Mouse (Mus musculus): ENCODE results near the gene Rbl1.
"Not testable (repeated sequence)": the region's sequence is repeated elsewhere in the genome, so short reads cannot be mapped to it uniquely, and the experiment has no call there.

Rbl1 gene

DNA sequence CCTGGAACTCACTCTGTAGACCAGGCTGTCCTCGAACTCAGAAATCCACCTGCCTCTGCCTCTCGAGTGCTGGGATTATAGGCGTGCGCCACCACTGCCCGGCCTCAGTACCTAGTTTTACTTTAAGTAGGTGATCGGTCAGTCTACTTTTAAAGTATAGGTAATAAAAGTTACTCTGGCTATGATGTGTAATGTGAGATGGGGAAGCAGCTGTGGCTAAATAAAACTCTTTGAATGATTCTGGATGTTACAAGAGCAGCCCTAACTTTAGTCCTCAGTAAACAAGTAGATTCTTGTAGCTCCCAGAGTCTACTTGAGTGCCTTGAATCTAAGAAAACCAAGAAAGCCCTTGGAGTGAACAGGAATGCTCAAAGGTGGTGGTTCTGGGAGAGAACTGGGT is 31.4 kb downstream of the Rbl1 start:
- in situ Hi-C loops (cut with MboI, MseI) = no loop called here

DNA sequence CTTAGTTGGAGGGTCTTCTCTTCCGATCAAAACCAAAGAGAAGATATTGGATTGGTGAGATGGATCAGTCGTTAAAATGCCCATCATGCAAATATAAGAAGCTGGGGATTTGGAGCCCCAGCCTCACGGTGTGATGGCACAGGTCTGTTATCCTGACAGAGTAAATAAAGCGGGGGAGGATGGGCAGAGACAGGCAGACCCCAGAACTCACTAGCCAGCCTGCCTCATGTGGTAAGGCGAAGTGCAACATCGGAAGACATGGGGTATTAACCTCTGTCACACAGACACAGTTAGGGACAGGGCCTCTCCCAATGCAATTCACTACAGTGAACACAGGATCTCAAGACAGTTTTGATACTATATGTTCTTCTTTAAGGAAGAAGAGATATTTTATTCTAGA is 33.7 kb downstream of the Rbl1 start:
- in situ Hi-C loops (cut with MboI, MseI) = no loop called here

DNA sequence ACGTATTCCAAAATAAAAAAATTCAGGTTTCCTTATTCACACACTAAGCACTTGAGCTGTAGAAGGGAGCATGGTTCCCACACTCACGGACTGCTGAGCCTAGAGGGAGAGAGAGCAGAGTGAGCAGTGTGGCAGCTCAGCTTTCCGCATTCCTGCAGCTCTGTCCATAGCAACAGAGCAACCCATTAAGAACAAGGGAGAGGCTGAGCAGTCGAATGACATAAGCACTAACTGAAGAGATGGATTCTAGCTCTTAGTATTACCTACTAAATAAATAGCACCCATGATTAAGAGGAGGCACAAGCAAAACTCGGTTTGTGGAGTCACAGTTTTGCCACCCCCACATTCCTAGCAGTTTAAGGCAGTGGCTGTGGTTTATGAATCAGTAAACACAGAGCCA is 34.2 kb downstream of the Rbl1 start:
- in situ Hi-C loops (cut with MboI, MseI) = no loop called here

DNA sequence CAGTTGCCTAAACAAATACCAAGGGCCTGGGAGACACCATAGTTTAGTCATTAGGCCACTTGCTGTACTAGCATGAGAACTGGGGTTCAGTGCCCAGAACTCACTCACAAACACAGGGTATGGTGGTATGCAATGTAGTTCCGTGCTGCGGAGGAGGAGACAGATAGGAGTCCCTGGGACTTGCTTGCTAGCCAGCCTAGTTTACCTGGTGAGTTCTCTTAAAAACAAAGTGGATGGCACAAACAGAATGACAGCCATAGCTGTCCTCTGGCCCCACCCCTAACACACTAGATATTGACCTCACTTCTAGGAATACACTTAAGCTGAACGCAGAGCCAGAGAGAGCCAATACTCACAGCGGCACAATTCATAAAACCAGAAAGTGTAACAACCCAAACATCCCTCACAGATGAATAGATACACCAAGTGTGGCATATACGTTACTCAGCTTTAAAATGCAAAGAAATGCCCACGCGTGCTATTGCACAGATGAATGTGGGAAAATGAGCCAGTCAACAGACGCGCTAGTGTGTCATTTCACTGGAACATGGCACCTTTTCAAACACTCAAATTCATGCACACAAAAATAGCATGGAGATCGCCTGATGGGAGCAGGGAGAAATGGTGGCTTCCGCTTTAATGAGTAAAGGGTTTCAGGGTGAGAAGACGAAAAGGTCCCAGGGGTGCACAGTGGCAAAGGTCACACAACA is 37.8 kb downstream of the Rbl1 start:
- in situ Hi-C loops (cut with MboI, MseI) = no loop called here

DNA sequence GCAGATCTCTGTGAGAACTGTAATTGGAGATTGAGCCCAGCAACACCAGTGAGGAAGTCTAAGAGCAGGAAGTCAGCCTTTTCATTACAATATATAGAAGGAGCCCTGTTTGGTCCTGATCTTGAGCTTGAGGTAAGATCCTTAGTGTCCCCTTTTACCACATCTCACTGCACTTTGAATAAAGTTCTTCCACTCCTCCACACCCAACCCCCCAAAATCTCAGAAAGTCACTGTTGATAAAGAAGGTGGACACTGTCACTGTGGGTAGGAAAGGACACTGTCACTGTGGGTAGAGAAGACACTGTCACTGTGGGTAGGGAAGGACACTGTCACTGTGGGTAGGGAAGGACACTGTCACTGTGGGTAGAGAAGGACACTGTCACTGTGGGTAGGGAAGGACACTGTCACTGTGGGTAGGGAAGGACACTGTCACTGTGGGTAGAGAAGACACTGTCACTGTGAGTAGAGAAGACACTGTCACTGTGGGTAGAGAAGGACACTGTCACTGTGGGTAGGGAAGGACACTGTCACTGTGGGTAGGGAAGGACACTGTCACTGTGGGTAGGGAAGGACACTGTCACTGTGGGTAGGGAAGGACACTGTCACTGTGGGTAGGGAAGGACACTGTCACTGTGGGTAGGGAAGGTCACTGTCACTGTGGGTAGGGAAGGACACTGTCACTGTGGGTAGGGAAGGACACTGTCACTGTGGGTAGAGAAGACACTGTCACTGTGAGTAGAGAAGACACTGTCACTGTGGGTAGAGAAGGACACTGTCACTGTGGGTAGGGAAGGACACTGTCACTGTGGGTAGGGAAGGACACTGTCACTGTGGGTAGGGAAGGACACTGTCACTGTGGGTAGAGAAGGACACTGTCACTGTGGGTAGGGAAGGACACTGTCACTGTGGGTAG is 38.8 kb downstream of the Rbl1 start:
- in situ Hi-C loops (cut with MboI, MseI) = not testable (repeated sequence)

DNA sequence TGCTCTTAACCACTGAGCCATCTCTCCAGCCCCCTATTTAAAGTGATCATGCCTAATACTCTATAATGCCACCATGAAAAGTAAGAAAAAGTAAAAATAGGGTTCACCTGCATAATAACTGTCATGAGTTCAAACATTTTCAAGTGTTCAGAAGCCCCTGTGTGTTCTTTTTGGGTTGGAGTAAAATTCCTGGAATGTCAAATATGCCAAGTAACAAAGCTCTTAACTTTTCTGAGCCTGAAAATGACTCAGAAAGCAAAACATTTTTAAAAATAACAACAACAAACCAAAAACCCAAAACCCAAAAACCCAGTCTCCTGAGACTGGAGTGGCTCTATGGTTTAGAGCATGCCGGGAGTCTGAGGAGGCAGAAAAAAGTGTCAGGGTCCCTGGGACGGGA is 40.2 kb downstream of the Rbl1 start:
- in situ Hi-C loops (cut with MboI, MseI) = no loop called here

DNA sequence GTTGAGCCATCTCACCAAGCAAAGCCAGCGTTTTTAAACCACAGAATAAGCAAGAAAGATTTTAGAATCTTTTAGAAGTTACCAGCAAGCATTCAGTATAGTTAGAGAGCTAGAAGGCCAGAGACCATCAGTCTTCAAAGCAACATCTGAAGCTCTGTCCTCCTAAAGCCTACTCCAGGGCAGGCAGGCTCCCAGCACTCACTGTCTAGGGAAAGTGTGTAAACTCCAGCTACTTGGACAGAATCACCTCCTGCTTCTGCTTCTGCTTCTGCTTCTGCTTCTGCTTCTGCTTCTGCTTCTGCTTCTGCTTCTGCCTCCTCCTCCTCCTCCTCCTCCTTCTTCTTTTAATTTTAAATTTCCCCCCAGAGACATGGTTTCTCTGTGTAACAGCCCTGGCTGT is 48.3 kb downstream of the Rbl1 start:
- in situ Hi-C loops (cut with MboI, MseI) = no loop called here

DNA sequence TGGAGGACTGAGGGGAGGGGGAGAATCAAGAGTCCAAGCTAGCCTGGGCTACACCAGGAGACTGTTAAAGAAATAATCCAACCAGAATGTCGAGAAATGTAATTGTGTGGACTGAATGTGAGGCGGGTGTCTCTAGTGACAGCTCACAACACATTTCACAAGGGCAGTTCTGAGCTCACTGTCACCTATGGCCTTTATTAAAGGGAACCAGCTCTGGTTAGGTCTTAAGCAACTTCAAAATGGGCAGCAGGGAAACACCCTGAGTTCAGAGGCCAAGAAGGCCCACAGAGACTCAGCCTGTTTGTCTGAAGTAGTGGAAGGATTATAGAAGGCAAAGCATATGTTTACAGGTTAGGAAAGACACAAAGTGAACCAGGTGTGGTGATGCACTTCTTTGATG is 51.1 kb downstream of the Rbl1 start:
- in situ Hi-C loops (cut with MboI, MseI) = no loop called here

DNA sequence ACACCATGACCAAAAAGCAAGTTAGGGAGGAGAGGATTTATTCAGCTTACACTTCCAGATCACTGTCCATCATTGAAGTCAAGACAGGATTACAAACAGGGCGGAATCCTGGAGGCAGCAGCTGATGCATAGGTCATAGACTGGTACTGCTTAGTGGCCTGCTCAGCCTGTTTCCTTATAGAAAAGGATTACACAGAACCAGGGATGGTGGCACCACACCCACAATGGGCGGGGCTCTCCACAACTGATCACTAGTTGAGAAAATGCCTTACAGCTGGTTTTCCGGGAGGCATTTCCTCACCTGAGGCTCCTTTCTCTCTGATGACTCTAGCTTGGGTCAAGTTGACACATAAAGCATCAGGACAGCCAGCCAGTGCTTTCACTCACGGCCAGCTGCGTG is 55.9 kb downstream of the Rbl1 start:
- in situ Hi-C loops (cut with MboI, MseI) = no loop called here

DNA sequence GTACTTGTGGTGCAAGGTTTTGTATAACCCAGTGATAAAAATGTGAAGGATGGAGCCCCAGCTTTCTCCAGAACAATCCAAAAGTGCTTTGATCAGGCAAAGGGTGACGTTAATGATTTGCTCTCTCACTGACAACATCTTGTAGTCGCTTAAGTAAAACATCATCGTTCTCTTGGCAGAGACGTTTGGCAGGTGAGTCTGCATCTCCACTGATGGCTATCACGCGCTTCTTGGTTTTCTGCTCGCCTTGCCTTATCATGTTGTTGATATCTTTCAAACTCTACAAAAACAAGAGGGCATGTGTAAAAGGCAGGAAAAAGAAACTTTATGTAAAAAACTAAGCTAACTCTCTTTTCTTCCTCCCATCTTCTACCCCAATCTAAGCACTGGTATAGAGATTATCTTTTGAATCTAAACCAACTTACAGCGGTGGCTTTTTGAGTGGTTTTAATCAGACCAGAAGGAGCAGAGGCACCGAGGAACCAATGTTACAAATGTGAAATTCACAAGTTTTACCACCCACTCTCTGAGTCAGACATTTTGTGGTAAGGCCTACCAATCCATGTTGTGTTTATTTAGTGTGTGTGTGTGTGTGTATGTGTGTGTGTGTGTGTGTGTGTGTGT is 56.8 kb downstream of the Rbl1 start:
- in situ Hi-C loops (cut with MboI, MseI) = no loop called here

DNA sequence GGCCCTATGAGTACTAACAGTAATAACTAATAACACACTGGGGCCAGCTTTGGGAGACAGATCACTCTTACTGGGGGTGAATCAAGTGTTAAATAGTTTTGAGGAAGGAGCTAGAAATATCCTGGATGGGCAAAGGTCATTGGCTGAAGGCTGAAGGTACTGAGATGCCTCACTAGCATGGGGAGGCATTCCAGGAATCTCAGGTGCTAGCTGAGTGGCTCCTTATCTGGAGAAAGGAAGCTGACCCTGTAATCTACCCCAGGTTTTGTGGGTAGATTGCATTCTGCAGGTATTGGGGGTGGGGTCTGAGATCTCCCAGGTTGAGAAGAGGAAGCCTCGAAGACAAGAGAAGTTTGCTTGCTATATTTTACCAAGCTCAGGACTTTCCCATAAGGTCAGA is 59.2 kb downstream of the Rbl1 start:
- in situ Hi-C loops (cut with MboI, MseI) = no loop called here

DNA sequence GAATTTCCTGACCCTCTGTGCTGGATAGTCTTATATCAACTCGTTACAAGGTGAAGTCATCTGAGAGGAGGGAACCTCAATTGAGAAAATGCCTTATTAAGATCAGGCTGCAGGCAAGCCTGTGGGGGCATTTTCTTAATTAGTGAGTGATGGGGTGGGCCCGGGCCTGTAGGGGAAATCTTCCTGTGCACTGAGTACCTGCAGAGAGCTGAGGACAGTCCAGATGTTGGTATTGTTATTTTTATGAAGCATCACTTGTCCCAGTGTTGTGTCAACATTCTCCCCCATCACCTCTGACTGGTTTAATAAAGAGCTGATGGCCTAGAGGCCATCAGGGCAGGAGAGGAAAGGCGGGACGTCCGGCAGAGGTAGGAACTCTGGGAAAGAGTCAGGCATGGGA is 60.2 kb downstream of the Rbl1 start:
- in situ Hi-C loops (cut with MboI, MseI) = no loop called here

DNA sequence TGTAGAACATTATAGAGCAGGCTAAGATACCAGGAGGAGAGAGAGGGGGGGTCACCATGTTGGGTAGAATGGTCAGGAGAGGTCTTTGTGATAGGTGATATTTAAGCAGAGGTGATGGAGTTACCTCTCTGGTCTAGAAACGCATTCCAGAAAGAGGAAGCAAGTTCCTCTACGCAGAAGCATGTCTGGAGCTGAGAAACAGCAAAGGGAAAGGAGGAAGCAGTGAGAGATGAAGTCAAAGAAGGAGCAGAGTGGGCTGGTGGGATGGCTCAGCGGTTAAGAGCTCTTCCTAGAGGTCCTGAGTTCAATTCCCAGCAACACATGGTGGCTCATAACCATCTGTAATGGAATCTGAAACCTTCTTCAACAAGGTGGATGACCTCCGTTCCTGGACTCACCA is 62.4 kb downstream of the Rbl1 start:
- in situ Hi-C loops (cut with MboI, MseI) = no loop called here

DNA sequence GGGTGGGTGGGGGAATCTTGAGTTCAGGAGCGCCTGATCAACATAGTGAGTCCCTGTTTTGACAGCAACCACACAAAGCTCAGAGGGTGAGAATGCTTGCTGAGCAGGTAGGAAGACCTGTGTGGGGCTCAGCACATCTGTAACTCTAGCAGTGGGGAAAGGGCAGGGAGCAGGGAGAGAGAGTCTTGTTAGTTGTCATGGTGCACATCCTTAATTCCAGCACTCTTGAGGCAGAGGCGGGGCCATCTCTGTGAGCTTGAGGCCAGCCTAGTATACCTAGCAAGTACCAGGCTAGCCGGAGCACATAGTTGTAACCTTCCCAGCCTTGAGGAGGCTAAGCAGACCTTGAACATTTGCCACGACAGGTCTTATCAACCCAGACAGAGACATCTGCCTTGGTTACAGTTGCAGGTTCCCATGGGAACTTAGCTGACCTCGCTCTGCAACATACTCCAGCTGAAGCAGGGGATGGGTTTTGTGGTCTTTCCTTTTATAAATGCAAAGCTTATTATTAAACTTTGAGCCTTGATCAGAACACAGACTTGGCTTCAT is 65.0 kb downstream of the Rbl1 start:
- in situ Hi-C loops (cut with MboI, MseI) = no loop called here

DNA sequence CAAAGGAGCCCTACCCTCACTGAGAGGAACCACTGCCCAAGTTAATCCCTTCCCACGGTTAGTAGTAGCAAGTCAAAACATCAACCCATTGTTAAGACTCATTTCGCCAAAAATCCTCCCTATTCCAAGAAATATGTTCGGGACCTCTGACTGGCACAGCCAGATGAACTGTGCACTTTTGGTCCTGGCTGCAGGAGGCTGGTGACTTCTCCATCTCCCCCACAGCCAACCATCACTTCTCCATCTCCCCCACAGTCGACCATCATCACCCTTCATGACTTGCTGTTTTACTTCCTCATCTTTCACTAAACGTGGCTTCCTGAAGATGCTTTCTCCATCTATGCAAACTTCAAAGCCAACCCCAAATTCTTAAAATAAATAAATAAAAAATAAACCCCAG is 65.5 kb downstream of the Rbl1 start:
- in situ Hi-C loops (cut with MboI, MseI) = no loop called here

DNA sequence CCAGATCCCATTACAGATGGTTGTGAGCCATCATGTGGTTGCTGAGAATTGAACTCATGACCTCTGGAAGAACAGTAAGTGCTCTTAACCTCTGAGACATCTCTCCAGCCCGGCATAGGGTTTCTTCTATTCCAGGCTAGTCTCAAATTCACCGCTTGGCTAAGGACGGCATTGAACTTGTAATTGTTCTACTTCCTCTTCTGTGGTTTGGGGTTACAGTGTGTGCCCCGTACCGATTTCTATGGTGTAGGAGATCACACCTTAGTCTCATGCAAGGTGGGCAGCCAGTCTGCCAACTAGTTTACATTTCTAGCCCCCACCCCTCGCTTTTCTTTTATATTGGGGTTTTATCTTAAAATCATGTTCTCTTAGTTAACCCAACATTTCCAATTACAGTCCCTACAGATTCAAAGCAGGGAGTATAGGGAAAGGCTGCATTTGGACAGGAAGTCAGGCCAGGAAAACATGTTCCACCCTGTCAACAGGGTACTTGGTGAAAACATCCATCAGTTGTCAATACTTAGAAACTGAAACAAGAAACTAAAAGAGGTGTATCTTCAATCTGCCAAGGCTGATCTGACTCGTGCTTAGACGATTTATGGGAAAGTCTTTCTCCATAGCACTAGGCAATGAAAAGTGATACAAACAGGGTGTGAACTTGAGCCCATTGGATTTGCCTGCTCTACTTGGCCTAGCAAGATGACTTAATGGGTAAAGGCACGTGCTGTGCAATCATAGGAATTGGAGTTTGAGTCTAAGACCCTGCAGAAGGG is 66.2 kb downstream of the Rbl1 start:
- in situ Hi-C loops (cut with MboI, MseI) = no loop called here

DNA sequence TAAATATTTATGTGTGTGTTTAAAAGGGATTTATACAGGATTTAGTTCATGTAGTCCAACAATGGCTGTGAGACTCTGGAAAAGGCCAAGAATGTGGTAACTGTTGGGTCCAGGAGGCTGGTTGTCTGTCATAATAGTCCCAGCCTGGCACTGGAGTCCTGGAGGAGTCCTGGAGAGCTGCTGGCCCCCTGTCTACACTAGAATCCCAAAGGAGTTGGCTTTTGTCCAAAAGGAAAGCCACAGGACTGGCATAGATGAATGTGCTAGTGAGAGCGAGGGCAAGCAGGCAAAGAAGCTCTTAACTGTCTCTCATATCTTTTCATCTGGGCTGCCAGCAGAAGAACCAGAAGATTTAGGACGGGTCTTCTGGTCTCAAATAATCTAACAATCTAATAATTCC is 67.7 kb downstream of the Rbl1 start:
- in situ Hi-C loops (cut with MboI, MseI) = no loop called here

DNA sequence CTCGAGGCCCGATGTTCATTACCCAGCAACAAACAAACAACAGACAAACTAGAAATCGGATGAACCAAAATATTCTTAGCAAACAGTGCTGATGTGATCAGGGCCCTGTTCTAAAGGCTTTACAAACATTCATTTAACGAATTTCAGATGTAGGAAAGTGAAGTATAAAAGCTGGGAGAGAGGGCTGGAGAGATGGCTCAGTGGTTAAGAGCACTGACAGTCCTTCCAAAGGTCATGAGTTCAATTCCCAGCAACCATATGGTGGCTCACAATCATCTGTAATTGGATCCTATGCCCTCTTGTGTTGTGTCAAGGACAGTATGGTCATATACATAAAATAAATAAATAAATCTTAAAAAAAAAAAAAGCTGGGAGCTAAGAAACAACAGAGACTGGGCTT is 68.2 kb downstream of the Rbl1 start:
- in situ Hi-C loops (cut with MboI, MseI) = no loop called here

DNA sequence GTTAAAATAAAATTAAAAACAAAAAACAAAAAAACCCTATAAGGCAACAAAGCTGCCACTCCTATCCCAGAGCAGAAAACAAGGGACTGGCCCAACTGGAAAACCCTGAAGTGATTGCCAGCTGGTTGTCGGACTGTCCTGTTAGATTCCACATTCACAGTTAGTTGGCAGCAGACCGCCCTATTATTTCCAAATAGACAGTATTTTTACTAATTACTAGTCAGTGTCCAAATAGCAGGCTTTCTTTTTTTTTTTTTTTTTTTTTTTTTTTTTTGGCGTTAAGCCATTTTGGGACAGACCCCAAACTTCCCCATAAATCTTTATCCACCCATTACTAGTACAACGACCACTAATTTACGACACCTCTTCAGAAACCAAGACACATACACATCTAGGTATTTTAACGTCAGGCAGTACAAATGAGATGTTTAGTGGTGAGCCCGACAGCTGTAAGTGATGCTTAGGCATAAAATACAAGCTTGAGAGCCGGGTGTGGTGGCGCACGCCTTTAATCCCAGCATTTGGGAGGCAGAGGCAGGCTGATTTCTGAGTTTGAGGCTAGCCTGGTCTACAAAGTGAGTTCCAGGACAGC is 68.7 kb downstream of the Rbl1 start:
- in situ Hi-C loops (cut with MboI, MseI) = no loop called here

DNA sequence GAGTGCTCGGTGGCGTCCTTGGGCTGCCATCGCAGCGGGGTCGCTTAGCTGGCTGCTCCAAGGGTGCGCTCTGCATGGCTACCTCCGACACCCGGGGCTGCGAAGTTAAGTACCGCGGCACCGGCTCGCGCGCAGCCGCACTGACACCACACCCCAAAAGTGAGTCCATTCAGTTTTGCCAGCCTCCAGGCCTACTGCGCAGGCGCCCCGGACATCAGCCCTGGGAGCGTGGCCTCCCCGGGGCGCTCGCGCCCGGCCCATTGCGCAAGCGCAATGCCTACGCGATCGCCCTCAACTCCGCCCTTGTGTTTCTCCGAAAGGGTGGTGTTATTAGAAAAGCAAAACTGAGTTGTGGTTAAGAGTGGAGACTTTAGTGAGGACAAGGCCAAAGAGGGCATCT is 69.3 kb downstream of the Rbl1 start, which contains the start of gene Samhd1:
Gene Samhd1 (minus strand): TSS at position 252 of the 400 bp plus-strand sequence.
- in situ Hi-C loops (cut with MboI, MseI) = no loop called here

DNA sequence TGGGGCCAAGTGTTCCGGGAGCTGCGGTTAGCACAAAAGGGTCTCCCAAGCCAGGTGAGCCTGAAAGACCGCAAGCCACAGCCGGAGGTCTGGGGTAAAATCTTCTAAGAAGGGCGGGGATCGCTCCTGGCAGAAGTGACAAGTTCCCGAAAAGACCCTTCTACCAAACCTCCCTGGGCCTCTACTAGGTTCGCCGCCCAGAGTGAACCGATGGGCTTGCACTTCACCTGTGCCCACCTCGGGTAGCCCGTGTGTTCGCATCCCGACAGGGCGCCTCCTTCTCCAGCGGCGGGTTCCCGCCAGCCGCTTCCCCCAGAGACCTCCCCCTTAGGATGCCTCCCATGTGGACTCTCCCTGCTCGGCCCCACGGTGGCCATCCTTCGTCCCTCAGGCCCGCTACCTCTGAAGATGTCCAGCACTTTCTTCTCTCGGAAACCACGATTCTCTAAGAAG is 69.8 kb downstream of the Rbl1 start:
- in situ Hi-C loops (cut with MboI, MseI) = loop anchor here in 1 of 2 experiments (5.0 kb wide), 1 partner anchor 1043 kb away; no protein-coding TSS in a partner anchor
